Mouse (Mus musculus): ENCODE data around the gene Krtap20-2. TPM values are rescaled to one million over a fixed set of nuclear protein-coding genes. Genes with fewer than 3 reads are reported as not detected.
"Not testable (repeated sequence)": the region's sequence is repeated elsewhere in the genome, so short reads cannot be mapped to it uniquely, and the experiment has no call there.

Gene Krtap20-2
- not detected for total RNA-seq (2021)
- long read RNA-seq, experiment 1 = 0 reads
- long read RNA-seq, experiment 2 = 0 reads

- DNase-seq = no peak
Observed at GRCm38 (mm10) chr16:89205561-89205960, at the start of gene Krtap20-2. Gene Krtap20-2 (plus strand): TSS chr16:89205861.

- no peak for DNase-seq
Observed at GRCm38 (mm10) chr16:89157652-89158051, 48.0 kb upstream of the Krtap20-2 start, which contains the start of gene Gm9789. Gene Gm9789 (plus strand): TSS chr16:89157952.

GRCm38 (mm10) chr16:89169190-89169589, 36.5 kb upstream of the Krtap20-2 start, which contains the start of gene Gm7735:
Gene Gm7735 (plus strand): TSS chr16:89169490.
- not testable (repeated sequence) for DNase-seq

DNA sequence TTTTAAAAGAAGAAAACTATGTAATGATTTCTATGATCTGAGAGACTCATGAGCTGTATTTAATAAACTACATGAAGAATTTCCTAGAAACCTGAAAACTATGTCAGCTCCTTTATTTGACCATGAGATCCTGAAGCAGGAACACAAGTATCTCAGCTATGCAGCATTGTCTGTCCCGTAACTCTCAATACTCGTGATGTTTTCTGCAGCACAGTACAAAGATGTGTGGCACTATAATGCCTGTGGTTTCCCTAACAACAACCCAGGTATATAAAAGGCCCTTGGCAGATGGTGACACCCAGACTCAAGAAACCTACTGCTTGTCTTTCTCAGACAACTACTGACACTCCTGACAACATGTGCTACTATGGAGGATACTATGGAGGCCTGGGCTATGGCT, 31.2 kb upstream of the Krtap20-2 start, which contains the start of gene 1110057P08Rik:
Gene 1110057P08Rik (plus strand): TSS at position 301 of the 400 bp plus-strand sequence.
- no peak for DNase-seq

GRCm38 (mm10) chr16:89188621-89189020, 17.0 kb upstream of the Krtap20-2 start:
- no peak for DNase-seq

Other genes starting within 250 kb of the Krtap20-2 start
- not detected for gene Krtap16-3, start 243.0 kb upstream of the Krtap20-2 start, total RNA-seq (2021)
- not detected for gene Krtap22-2, start 195.1 kb upstream of the Krtap20-2 start, total RNA-seq (2021)
- not detected for gene Gm10229, start 190.6 kb upstream of the Krtap20-2 start, total RNA-seq (2021)
- gene Krtap6-1, start 174.2 kb upstream of the Krtap20-2 start, total RNA-seq (2021) = not detected
- gene Gm10228, start 164.4 kb upstream of the Krtap20-2 start, total RNA-seq (2021) = not detected
- gene Krtap6-5, start 158.0 kb upstream of the Krtap20-2 start, total RNA-seq (2021) = not detected
- gene 1110025L11Rik, start 141.9 kb upstream of the Krtap20-2 start, total RNA-seq (2021) = not detected
- not detected for gene Krtap6-3, start 121.8 kb upstream of the Krtap20-2 start, total RNA-seq (2021)
- not detected for gene Gm6358, start 65.0 kb upstream of the Krtap20-2 start, total RNA-seq (2021)
- not detected for gene Gm10061, start 54.8 kb upstream of the Krtap20-2 start, total RNA-seq (2021)
- not detected for gene Gm9789, start 47.9 kb upstream of the Krtap20-2 start, total RNA-seq (2021)
- not detected for gene Gm7735, start 36.4 kb upstream of the Krtap20-2 start, total RNA-seq (2021)
- gene 1110057P08Rik, start 31.1 kb upstream of the Krtap20-2 start, total RNA-seq (2021) = not detected
- gene Krtap21-1, start 198.0 kb downstream of the Krtap20-2 start, total RNA-seq (2021) = not detected
- not detected for gene Krtap6-2, start 214.2 kb downstream of the Krtap20-2 start, total RNA-seq (2021)